Mouse (Mus musculus): ENCODE results near the gene Mnd1.
A peak's percentile ranks its signal among the peaks of the same experiment; 100 is the strongest.

The Mnd1 gene

DNA sequence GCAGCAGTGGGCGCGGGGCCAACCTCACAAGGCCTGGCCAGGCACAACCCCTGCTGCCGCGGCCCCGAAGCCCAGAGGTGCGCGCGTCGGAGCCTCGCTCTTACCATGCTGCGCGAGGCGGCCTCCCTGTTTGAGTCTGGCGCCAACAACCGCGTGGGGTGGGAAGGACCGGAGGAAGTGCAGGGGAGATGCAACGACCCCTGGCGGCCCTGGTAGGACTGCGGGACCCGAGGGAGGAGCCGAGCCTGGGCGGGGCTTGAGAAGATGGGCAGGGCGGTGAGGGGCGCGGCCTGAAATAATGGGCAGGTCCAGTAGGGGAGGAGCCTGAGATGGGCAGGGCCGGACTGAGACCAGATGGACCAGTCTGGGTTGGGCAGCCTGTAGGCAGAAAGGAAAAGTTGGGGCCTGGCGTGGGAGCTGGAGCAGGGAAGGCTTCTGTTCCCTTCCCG, at the start of gene Mnd1:
Gene Mnd1, minus strand, starts transcription at position 229 of the 449 bp plus-strand sequence.
- peak; percentile 92 for DNase-seq

DNA sequence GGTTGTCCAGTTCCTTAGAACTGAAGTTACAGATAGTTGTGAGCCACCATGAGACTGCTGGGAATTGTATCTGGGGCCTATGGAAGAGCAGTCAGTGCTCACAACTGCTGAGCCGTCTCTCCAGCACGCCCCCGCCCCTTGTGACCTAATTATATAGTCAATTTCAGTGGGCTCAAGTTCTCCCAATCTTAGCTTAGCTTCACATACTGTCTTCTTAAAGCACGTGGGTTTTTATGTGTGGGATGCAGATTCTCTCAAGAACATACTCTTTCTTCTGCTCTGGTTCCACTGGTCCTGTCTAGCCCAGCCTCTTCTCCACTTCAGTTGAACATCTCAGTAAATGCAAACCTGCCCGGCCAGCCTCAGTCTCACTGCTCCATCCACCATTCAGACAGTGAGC, 49.1 kb upstream of the Mnd1 start:
- no peak for DNase-seq

DNA sequence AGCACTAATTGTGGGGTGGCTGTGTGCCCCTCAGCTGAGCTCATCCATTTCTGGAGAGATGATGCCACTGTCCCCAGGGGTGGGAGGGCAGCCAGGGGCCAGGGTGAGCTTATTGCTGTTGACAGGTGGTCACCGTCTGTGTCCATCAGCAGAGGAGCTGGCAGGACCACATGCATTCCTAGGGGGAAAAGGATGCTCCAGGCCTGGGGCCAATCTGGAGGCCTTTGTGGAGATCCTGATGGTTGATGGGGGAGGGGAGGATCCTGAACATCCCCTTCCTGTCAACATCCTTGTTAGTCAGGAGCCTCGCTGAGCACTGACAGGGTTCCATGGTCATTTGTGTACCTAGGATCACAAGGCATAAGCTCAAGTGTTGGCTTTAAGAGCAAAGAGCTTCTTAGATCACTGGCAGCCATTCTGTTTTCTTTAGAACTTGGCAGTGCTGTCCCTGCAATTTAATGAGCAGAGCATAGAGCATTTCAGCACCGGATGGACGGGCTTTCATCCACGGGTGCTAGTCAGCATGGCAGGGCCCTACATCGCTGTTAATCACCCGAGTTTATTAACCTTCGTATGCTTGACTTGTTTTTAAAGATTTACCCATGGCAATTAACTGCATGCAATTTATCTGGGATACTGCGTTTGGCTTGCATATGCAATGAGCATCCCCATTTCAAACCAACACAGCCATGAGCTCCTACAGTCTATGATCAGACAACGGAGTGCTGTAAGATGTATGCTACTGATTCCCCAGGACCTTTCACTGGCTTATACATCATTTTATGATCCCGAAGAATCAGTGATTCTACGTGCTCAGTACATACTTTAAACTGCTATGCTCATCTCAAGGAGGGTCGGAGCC, 45.2 kb upstream of the Mnd1 start:
- DNase-seq = no peak

DNA sequence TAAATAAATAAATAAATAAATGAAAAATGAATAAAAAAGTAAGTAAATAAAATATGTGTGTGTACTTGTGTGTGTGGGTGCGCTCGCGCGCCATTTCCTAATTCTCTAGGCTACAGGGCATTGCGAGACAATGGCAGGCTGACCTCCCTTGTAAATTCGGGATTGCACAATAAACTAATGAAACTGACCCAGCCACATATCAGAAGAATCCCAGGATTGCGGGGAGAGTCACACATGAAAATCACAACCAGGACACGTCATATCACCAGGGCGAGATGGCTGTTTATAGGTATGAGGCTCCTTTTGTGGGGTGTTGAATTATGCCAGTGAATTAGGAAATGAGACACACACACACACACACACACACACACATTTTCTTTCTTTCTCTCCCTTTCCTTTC, 43.9 kb upstream of the Mnd1 start:
- DNase-seq = no peak

DNA sequence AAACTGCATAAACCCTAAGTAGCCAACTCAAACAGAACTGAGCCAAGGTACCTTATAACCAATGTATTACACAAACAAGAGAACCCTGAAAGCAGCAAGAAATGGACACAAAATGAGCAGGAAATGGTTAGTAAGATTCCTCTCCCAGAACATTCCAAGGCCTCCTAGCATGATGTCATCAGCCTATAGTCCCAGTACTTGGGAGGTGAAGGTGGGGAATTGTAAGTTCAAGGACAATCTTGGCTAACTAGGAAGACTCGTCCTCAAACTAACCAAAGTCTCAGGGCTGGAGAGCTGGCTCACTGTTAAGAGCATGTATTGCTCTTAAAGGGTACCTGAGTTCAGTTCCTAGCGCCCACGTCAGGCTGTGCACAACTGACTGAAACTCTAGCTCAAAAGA, 42.6 kb upstream of the Mnd1 start:
- DNase-seq = no peak

DNA sequence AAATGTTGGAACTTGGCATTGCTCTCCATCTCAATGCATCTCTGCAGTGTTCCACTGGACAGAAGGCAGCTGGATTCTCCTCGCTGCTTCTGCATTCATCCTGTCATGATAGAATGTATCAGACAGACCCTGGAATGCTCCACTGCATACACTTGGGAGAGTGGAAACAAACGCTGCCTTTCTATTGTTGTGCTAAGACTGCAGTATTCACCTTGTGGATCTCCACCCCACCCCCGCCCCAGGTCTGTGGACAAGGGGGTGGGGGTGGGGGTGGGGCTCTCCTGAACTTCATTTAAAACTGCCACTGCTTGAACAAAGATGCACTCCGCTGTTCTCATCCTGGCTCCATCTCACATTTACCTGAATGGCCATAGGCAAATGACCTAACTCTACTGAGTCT, 38.3 kb upstream of the Mnd1 start:
- DNase-seq = no peak

DNA sequence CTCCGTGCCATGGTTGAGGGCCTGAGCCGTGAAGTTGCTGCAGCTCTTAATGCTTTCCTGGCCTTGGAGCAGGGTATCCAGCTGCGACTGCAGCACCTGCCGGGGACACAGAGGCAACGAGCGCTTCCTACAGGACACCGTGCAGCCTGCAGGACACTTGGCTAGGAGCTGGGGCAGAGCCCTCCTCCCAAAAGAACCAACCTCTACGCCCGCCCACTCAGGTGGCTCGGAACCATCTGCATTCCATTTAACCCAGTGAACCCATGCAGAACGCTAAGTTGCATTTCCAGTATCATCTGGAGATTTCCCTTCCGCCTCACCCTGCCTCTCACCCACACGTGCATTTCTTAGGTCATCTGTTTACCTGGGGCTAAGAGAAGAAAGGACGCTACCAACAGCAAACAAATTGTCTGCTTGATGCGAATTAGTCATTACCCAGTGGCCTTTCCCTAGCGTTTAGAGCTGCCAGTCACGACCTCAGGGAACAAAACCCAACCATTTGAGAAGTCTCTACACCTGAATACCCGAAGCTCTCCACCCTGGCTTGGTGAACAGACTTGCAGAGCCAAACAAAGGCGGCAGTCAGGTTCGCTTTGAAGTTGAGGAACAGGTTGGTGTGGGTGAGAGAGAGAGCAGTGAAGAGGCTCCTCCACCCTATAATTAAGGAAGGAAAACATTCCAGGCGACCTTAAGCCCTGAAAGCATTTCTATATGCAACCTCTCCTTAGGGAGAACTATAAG, 35.7 kb upstream of the Mnd1 start:
- no peak for DNase-seq

DNA sequence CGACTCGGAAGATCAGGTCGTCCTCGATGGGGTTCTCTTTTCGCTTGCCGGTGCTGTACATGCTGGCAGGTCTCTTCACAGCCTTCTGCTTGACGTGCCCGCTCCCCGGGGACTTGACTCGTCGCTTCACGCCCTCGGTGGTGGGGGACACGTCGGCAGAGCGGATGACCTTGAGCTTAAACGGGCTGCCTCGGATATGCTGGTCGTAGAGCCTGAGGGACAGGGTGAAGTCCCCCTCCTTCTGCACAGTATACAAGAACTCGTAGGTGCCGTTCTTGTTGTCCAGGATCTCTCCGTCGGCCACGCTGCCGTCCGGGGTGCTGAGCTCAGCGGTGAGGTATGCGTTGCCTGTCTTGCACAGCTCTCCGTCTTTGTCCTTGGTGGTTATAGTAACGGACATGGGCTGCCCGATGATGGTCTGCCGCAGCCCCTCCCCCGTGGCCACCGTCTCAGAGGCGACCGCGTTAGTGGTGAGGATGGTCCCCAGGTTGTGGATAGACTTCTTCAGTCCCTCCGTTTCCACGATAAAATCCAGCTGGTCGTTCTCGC, 35.0 kb upstream of the Mnd1 start:
- DNase-seq = no peak

DNA sequence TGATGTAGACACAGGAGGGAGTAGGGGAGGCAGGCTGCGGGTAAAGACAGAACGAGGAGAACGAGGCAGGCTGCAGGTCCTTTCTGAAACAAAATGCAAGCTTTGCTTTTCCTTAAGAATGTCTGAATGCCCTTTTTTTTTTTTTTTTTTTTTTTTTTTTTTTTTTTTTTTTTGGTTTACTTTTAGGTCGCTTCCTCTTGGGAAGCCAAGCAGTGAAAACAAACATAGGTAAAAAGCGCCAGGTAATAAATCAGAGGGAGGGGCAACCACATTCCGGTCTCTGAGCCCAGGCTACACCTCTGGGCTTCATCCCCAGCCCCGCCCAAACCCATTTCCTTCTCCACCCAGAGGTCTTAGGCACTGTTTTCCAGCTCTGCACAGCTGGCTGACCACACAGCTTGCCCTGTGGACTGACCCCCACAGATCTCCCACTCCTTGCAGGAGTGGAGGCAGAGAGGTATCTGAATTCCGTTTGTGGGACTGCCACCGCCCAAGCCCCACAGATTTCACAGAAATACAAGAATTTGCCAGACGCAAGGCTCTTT, 34.1 kb upstream of the Mnd1 start:
- no peak for DNase-seq

DNA sequence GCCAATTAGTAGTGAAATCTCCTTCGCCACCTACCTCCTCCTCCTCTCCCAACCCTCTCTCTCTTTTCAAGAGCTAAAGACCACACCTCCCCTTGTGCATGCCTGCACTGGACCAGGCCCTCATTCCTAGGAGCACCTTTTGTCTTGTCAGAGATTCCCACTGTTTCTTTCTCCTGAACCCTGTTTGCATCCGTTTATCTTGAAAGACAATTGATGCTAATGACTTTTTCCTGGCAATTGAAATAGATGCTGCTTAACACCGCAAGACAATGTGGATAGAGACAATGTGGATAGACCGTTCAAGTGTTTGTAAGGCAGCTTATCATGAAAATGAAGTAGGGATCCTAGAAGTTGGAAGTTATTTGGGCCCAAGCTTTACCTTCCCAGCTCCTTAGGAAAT, 26.1 kb upstream of the Mnd1 start:
- no peak for DNase-seq

DNA sequence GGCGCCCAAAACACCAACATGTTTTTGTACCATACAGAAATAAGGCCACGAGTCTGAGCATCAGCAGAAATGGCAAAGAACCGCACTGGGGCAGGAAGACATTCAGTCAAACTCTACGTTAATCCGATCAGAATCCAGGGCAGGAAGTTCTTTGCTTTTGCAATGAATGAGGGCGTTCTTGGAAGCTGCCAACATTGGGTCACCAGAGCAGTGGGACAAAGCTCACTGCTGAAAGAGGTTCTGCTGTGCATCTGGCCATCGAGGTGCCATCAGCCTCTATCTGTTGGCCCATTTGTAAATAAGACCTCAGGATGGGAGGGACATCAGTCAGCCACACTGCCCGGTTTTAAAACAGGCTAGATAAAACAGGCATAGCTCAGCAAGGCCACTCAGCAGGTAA, 25.5 kb upstream of the Mnd1 start:
- DNase-seq = no peak

DNA sequence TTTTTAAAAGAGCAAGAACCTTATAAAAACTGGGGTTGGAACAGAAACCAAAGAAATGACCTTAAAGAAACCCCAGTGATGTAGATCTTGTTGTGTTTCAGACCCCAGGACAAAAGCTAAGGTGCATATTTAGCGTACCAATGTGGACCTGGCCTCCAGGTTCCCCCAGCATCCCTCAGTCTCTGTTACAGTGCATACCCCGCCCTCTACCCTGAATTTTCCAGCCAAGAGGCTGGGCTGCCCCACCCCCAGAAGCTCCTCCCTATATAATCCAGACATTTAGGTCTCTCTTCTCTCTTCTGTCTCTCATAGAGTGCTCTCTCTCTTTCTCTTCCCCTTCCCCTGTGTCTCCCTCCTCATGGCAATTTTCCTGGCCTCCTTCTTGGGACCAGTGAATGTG, 24.7 kb upstream of the Mnd1 start:
- no peak for DNase-seq

DNA sequence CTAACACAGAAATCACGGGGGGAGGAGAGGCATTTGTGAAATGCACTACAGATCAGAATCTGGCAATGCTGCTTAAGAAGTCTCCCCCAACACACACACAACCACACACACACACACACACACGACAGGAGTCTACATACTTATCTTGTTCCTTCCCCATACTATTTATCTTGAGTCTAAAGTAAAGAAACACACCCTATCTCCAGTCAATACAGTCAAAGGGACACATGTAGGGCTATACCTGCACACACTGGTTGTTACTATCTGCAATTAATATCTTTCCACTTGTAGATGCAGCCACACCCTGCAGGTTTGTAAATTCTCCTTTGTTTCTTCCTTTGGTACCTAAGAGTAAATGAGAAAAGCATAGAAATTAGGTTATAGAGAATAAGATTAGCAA, 22.2 kb upstream of the Mnd1 start:
- DNase-seq = no peak

DNA sequence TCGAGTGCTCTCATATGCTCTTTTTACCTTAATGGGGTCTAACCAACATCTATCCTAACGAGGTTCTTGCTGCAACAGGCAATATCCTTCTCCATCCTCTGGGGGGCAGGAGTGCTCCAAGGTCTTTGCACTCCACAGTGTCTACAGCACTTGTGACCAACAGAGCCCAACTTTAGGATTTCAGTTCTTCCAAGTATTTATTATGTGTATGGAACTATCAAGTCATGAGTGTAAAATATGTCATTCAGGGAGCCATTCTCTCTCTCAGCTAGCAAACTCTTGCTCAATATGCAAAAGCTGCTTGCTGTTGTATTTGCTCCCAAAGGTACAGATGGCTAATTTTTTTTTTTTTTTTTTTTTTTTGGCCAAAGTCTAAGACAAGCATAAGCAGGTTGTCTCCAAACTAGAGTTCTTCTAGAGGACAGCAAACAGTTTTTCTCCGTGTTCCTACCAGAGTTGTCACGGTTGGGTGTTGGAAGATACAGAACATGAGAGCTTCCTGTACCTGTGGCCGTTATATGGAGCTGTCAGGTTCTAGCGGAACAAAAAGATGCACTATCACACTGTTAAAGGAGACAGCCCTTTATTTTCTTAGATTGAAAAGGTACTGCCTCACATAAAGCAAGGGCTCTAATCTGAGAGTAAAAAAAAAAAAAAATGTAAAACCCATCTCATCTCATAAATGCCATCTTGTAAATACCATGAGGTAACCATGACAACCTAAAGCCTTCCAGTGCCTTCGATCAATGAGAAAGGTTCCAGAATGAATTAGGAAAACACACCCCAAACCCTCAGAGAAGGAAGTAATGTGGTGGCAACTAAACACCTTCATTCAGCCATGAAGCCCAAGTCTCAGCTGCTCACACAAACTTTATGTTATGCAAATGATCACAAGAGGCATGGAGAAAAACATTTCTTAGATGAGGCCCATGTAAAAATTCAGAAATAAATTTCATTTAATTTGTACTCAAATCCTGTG, 20.0 kb upstream of the Mnd1 start:
- peak; percentile 62 for DNase-seq

DNA sequence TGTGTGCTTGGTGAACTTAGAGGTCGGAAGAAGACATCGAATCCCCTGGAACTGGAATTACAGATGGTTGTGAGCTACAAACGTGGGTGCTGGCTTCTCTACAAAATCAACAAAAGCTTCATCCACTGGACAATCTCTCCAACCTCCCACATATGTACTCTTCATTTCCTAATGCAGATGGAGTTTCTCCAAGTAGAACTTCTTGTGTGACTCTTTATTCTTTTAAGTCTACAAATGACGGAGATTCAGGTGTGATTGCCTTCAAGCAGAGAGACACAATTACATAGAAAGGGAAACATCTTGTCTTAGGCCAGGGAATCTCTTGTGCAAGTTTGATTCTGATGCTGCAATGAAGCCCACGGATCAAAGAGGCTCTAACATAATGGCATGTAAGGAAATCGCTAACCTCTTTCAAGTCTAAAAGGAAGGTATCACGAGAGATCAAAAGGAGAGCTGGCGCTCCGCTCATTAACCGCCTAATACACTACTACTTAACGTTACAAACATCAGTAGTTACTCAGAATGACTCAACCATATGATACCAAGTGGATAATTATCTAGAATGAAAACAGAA, 18.1 kb upstream of the Mnd1 start, which contains the start of gene Gm6525:
Gene Gm6525, plus strand, starts transcription at position 524 of the 574 bp plus-strand sequence.
- no peak for DNase-seq

DNA sequence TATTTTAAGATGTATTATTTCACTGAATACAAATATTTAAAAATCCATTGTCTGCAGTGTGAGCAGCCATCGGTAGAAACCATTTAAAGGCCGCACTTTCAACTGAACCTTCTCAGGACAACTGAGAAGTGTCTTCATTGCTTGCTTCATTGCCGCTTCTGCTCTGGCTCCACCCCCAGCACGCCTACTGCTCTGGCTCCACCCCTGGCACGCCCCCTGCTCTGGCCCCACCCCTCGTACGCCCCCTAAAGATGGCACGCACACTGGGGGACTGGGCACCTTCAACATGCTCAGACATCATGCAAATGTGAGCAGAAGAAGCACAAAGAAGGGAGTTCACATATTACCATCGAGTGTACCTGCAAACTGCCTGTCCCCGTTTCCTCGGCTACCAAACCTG, 16.8 kb upstream of the Mnd1 start:
- DNase-seq = no peak

DNA sequence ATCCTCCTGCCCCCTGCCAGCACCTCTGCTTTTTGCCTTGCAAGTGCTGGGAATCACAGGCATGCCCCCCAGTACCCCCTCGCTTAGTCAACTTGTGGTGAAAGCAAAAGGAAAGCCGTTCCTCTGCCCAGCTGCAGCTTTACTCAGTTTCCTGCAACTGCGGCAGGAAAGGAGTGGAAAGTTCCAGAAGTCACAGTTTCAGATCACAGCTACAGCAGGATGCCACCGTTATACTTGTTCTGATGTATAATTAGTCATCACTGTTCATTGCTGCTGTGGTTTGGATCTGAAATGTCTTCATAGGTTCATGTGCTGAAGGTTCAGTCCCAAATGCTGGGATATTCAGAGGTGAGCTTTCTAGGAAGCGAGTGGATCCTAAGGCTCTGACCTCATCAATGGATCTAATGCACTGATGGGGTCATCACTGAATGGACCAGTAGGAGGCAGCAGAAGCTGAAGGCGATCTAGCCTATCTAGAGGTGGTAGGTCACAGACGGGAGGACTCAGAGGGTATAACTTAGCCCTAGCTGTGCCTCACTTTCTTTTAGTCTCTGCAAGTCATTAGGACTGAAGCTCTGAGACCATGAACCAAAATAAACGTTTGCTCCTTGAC, 13.9 kb upstream of the Mnd1 start:
- no peak for DNase-seq

DNA sequence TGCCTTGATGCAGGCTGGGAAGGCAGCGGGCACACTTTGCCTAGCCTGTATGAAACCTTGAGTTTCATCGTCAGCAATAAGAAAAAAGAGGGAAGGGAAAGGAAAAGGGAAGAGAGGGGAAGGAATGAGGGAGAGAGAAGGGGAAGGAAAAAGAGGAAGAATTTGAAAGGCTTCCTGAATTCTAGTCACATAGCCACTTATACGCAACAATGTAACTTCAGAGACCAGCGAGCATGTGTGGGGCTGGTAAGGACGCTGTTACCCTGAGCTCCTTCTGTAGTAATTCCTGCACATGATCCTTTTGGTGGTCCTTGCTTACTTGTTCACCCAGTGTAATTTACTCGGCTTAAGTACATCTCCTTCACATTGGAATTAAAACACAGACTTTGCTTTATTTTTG, 13.4 kb upstream of the Mnd1 start:
- DNase-seq = no peak

DNA sequence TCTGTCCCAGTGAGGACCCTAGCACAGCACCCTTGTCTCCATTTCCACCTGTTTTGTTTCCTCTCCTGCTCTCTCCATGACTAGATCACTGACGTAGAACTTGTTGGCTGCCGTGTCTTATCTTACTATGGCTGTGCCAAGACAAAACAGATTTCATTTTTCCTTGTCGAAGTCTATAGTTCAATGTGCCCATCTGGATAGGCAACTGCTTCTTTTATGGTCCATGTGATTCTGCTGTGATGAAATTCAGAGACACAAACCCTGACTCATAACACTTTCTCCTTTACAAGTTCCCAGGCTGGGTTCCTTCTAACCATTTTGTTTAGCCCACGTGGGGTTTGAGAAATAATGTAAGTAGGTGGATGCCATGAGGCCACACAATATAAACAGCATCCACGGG, 10.5 kb upstream of the Mnd1 start:
- DNase-seq = no peak

DNA sequence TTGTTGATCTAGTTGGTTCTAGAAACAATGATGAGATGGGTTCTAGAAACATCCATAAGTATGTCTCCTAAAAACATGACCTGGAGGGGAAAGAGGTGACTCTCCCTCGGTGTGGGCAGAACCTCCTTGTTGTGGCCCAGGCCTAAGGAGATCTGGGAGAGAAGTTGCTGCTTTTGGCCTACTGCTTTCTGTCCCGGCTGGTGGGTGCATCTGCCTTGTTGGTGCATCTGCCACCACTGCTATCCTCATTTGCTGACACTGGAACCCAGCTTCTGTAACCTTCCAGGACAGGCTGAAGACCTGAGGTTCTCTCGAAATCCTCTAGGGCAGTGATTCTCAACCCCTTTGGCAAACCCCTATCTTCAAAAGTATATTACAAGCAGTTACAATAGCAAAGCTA, 9.8 kb upstream of the Mnd1 start:
- no peak for DNase-seq

DNA sequence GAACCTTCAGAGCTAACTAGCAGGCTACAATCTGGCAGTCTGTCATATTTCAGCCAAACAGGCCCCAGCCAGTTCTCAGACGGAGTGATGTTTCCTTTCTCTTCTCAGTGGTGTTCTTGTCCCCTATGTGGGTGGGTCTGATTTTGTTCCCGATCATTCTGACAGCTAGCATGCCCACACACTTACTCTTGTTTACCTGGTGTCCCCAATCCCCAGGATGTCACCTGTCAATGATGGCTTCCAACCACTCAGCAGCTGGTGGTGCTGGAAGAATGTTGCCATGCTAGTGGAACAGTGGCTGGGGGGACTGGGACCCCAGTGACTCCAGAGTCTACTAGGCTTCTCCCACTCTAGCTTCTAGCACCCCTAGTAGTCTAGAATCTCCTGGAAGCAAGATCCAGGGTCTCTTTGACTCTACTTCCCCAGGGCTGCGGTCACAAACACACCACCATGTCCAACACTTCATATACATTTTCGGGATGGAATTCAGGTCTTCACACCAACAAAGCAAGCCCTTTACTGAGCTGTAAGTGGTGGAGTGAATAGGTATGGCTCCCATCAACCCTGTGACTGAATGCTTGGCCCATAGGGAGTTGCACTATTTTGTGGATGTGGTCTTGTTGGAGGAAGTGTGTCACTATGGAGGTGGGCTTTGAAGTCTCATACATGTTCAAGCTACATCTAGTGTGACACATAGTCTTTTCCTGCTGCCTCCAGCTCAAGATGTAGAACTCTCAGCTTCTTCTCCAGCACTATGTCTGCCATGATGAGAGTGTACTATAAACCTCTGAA, 2.2 kb upstream of the Mnd1 start:
- no peak for DNase-seq
